ENCODE assay signal across 8 mouse cellular contexts in genomic region chr12:21284761-21285441, GRCm38 (mm10). TPM values are rescaled to one million over a fixed set of nuclear protein-coding genes. Genes with fewer than 3 reads are reported as not detected.
DNase-seq lines count a peak whose midpoint lies in the region; ATAC-seq lines count a peak whose summit lies in the region.

TSS of gene Cpsf3 (plus strand) at chr12:21285391.

- H3K4me3 ChIP-seq in lung, embryonic 15.5 days: peak within 1 kb of the TSS; percentile 65
- H3K4me3 ChIP-seq in intestine, embryonic 15.5 days (replicated peaks): peak within 1 kb of the TSS; percentile 77

- H3K27ac ChIP-seq in lung, embryonic 15.5 days: peak within 1 kb of the TSS; percentile 78
- peak within 1 kb of the TSS; percentile 93 for H3K27ac ChIP-seq in intestine, embryonic 15.5 days

- no peaks in the 10 kb centered on the region for H3K36me3 ChIP-seq in lung, embryonic 15.5 days
- no peaks in the 10 kb centered on the region for H3K36me3 ChIP-seq in intestine, embryonic 15.5 days

- peak within 1 kb of the TSS; percentile 81 for H3K9ac ChIP-seq in lung, embryonic 15.5 days
- peak within 1 kb of the TSS; percentile 90 for H3K9ac ChIP-seq in intestine, embryonic 15.5 days

- no peaks in the 10 kb centered on the region for H3K27me3 ChIP-seq in lung, embryonic 15.5 days
- no peaks in the 10 kb centered on the region for H3K27me3 ChIP-seq in intestine, embryonic 15.5 days (replicated peaks)

- peaks cover 34% of the 10 kb centered on the region for H3K4me1 ChIP-seq in lung, embryonic 15.5 days
- H3K4me1 ChIP-seq in intestine, embryonic 15.5 days (replicated peaks): peaks cover 14% of the 10 kb centered on the region

- no peak for DNase-seq in lung, postnatal 14 days
- DNase-seq in adrenal gland, postnatal 36 days: no peak
- DNase-seq in gastrocnemius, postnatal 25 days: no peak
- DNase-seq in right cerebral cortex, adult 18-20 months: no peak
- DNase-seq in embryo, embryonic 9.5 days (ENCODE audit: extremely low spot score): no peak

- WGBS in lung, embryonic 15.5 days: 46% methylated on average over 11 of the region's 11 CpGs
- WGBS in intestine, embryonic 15.5 days: 58% methylated on average over 11 of the region's 11 CpGs

- no peak for ATAC-seq in lung, embryonic 15.5 days (ENCODE audit: borderline replicate concordance, extremely low read depth, low FRiP score, low TSS enrichment)
- no peak for ATAC-seq in intestine, embryonic 15.5 days
- ATAC-seq in megakaryocyte-erythroid progenitor cell, adult 5-6 weeks (replicated peaks; ENCODE audit: low FRiP score, low TSS enrichment, poor library complexity, severe bottlenecking): no peak

- no peaks in the 10 kb centered on the region for H3K9me3 ChIP-seq in lung, embryonic 15.5 days
- H3K9me3 ChIP-seq in intestine, embryonic 15.5 days: no peaks in the 10 kb centered on the region

- peak within 1 kb of the TSS; percentile 77 for H3K4me2 ChIP-seq in lung, embryonic 15.5 days
- H3K4me2 ChIP-seq in intestine, embryonic 15.5 days (replicated peaks): peak within 1 kb of the TSS; percentile 90

RNA-seq across cellular contexts. Expression of gene Cpsf3, which starts in this region (rescaled TPM):
- polyA plus RNA-seq in lung, embryonic 15.5 days (2015; fragmentation: Nextera tagmentation; extraction: Ambion mirVana): 106 and 111 TPM in 2 replicates
- 10 to 100 TPM; 60.1 to 77.0 TPM for total RNA-seq in adrenal gland, postnatal 36 days (2021)
- total RNA-seq in gastrocnemius, postnatal 25 days (2021): 10 to 100 TPM; 19.0 to 20.1 TPM
- polyA plus RNA-seq in intestine, embryonic 15.5 days (2015; fragmentation: Nextera tagmentation; extraction: Ambion mirVana): 106 and 107 TPM in 2 replicates
- total RNA-seq in megakaryocyte-erythroid progenitor cell, adult 5-6 weeks (2014; fragmentation: Nextera tagmentation): 126 and 154 TPM in 2 replicates
- 105 and 107 TPM in 2 replicates for total RNA-seq in megakaryocyte-erythroid progenitor cell, adult 5-6 weeks (2017)
